Mouse (Mus musculus) naive thymus-derived CD4-positive, alpha-beta T cell, adult 2 months (primary cell): ENCODE results near the gene Sstr3.

ENCODE experiments used
- DNase-seq: peaks from one replicate; pipeline ENCODE4 v3.0.0-alpha.2; 2011; ENCODE audit warnings: low read depth

Gene Sstr3

GRCm38 (mm10) chr15:78530671-78531450 is 13.6 kb downstream of the Sstr3 start, which contains the start of gene C1qtnf6:
TSS of gene C1qtnf6 (minus strand) at chr15:78531416.
- DNase-seq, result no peak

GRCm38 (mm10) chr15:78530141-78530540 is 14.3 kb downstream of the Sstr3 start:
- DNase-seq, result no peak

- DNase-seq, result no peak
These were observed 15.0 kb downstream of the Sstr3 start for GRCm38 (mm10) chr15:78529428-78529990.

DNA sequence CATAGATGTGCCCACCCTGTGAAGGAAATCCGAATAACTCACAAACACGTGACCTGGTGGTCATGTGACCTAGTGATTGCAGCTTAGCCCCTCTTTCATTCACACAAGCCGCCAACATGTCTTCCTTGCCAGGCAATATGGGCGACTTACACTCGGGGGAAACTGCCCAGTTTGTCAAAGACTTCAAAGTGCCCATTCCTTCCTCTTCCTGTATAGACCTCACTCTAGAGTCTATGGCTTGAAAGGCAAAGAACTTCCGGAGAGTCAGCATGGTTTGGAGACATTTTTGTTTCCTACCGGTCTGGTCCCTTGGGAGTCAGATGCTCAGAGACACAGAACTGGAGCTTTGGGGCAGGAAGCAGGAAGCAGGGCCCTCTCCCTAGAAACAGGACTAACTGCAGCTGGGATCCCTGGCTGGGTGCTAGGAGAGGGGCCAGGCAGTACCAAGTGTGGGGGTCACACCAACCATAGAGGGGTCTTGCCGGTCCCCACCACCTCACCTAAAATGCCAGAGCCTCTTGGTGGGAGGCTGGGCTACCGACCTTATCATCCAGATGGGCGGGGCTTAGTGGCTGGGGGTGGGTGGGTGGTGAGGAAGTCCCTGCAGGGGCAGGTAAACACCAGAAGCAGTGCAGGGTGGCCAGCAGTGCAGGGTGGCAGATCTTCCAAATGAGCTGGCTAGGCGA is 15.6 kb downstream of the Sstr3 start:
- peak; percentile 66 for DNase-seq

DNA sequence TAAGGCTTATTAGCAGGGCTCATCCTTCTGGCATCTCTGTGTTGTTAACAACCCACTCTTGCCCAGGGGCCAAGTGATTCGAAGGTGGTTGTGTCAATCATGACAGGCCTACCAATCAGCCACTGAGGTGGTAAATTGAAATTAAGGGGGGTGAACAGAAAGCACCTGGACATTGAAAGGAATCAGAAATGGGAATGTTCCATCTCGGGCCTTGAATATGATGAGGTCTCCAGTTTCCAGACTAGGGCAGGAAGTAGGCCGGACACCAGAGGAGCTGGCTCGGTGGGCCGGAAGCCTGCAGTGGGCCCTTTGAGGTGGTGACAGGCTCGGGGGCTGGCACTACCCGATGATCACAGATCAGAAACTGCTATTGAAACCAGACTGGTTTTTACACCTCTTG is 16.5 kb downstream of the Sstr3 start:
- peak; percentile 74 for DNase-seq

DNA sequence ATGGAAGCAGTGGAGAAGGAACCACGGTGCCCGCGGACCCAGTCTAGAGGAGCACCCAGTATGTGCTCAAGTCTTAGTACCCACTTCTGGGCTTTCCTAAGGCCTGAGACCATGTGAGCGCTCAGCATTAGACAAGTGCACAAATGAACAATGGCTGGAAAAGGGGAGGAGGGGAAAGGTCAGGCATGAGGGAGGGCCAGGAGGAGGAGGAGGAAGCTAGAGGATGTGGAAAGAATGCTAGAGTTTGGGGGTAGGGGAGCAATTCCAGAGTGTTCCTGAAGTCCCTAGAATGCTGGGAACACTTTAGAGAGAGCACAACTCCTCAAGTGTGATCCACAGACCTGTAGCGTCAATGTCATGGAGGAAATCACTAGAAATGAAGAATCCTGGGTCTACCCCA is 20.3 kb downstream of the Sstr3 start:
- no peak for DNase-seq

GRCm38 (mm10) chr15:78521892-78522291 is 22.6 kb downstream of the Sstr3 start:
- DNase-seq, result no peak

- DNase-seq, result no peak
These were observed 23.2 kb downstream of the Sstr3 start for GRCm38 (mm10) chr15:78521331-78521730.

DNA sequence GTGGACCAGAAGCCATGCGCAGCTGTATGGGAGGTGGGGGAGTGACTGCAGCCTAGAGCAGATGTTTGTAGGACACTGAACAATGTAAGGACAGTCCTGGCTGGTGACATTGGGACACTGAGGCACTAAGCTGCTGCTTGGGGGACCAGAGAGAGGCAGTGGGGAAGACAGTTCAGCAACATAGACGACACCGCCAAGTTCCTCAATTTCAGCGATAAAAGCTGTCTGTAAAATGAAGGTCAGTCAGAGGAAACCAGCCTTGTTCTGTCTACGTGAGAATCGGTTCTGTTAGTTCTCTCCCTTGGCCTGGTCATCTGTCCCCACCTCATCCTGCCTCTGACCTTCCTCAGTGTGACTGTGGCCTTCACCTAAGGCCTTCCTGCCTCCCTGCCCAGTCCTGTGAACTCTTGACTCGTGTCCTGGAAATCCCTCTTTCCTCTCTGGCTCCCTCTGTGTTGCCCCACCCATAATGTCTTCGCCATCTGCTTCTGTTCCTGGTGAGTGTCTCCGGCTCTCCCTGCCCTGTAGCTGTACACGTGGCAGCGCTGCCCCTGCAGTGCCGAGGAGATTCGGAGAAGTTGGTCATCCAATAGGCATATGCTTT is 24.3 kb downstream of the Sstr3 start:
- no peak for DNase-seq

DNA sequence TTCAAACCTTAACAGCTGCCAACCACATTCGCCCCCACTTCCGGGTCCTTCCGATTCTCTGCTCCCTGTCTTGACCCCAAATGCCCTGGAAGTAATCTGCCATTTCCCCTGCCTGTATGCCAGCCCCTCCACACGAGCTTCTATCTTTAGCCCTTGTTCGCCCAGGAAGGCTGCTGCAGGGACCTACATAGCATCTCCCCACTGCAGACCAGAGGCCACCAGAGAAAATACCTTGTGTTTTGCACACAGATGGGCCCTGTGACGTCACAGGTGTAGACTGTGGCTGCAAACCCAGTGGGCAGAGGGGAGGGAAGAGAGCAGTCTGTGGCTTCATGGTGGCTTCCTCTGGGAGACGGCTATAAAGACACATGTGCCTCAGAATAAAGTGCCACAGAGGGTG is 26.3 kb downstream of the Sstr3 start:
- DNase-seq, result peak; percentile 41

- no peak for DNase-seq
These were observed 28.7 kb downstream of the Sstr3 start for GRCm38 (mm10) chr15:78515759-78516158.

DNA sequence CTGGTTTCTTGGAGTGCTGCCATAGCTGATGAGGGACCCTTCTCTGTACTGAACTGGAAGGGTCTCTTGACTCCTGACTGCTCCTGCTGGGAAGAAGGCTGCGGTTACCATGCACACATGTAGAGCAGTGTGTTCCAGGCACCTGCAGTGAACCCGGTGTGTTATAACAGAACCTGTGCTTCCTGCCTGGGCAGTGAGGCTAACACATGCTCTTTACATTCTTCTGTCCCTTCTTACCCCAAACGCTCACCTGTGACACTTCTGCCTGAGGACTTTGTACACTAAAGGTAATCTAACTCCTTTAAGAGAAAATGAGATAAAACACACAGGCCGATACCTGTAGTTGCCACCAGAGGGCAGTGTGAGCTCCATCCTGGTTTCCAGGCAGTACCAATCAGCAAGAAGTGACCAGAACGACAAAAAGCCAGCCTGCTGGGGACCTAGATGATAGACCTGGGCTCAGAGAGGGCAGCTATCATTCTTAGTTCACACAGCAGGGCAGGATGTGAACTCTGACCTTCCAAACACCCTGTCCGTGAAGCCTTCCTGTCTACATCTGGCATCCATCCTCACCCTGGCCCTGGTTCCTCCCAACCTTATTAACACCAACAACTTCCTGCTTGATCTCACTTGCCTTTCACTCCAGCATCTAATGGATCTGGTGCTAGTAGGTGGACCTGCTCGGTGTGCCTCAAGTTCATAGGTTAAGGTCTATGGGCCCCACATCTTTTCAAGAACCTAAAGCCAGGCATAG is 29.9 kb downstream of the Sstr3 start:
- peak; percentile 88 for DNase-seq

DNA sequence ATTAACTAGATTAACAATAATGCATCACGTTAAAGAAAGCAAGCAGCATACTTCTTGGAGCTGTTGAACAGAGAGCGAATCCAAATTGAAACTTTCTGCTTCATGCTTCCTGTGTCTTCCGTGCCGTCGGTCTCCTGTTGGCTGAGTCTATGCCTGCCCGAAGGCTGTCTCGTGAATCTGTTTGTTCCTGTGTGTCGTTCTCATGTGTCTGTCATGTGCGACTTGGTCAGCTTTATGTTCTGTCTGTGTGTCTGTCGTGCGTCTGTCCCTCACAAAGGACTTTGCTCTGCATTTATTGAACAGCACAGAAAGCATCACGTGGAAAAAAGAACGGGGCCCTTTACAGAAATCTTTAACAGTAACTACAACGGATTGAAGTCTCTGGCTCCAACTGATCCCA is 31.5 kb downstream of the Sstr3 start:
- DNase-seq, result no peak

GRCm38 (mm10) chr15:78511951-78512350 is 32.5 kb downstream of the Sstr3 start:
- no peak for DNase-seq

GRCm38 (mm10) chr15:78510736-78511135 is 33.7 kb downstream of the Sstr3 start:
- DNase-seq, result peak; percentile 32

DNA sequence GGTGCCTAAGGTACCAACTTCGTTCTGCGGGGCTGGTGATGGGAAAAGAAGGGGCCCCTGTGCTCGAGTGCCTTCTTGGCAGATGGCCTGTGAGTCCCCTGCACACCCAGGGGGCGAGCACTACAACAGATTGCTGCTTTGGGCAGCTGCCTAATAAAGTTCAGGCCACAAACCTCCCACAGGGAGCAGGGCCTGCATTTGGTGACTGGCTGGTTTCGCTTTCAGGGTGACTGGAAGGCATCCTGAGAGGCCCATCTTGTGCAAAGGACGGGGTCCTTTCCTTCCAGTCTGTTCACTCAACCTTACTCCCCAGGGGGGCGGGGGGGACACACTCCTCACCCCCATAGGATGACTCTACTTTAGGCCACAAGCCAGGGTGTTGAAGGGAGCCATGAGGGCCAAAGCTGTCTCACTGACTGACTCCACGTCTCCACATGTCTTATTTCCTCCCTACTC is 34.3 kb downstream of the Sstr3 start:
- DNase-seq, result peak; percentile 30

DNA sequence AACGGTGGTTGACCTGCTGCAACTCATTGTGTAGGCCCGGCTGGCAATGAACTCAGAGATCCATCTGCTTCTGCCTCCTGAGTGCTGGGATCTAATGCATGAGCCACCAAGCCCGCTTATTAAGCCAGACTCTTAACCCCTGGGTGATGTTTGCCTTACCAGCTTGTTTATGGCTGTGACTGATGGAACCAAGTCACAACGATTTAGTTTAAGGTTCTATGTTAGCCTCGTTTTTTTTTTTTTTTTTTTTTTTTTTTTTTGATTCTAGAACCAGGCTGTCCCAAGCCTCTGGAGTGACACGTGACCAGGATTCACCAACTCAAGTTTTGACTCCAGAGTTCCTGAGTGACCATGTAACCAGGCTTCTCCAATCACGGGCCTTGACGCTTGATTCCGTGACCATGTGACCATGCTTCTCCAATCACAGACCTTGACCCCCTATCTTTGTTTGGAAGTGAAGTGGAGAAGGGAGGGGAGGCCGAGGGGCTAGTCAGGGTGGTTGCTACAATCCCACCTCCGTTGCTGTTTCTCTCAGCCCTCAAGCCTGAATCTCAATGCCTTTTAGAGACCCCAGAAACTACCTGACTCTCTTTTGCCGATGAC is 35.1 kb downstream of the Sstr3 start:
- no peak for DNase-seq

DNA sequence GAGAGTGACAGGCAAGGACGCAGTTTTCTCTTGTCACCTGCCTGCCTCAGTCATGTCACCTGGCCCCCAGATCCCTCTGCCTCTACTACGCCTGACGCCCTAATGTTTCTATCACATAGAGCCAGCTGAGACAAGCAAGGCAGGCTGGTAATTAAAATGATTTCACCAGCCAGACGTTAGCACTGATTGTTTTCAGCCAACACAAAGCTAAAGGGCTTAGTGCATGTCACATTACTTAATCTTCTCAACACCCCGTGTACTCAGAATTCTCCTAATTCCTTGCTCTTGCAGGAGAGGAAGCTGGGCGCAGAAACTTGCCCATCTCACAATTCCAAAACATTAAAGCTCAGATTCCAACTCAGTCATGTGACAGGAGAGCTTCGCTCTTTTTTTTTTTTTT is 36.0 kb downstream of the Sstr3 start:
- DNase-seq, result no peak

DNA sequence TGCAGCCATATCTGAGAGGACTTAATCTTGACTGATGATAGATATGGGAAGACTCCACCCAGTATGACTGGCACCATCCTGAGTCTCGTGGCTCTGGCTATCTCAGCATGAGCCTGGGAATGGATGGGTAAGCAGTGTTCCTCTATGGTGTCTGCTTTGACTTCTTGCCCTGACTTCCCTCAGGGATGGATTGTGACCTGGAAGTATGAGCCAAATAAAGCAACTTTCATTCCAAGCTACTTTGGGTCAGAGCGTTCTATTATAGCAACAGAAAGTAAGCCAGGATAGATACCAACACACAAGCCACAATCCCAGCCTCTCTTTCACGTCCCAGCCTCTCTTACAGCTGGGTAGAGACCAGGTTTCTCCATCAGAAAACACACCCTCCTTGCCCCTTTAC is 38.9 kb downstream of the Sstr3 start:
- DNase-seq, result no peak

DNA sequence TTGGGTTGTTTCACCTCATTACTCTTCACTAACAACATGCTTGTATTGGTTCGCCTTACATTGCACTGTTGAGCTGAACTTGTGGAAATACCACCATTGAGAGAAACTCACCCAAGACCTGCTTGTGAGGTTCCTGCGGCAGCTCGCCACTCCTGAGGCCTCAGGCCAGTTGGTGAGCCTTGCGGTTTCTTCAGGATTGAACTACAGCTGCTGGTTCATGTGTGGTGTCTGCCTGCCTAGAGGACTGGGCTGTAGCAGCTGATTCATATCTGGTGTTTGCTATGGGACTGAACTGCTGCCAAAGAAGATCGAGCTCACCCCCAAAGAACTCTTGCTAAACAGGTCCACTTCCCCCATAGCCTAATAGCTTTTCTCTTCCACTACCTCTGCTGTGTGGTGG is 39.7 kb downstream of the Sstr3 start:
- no peak for DNase-seq

DNA sequence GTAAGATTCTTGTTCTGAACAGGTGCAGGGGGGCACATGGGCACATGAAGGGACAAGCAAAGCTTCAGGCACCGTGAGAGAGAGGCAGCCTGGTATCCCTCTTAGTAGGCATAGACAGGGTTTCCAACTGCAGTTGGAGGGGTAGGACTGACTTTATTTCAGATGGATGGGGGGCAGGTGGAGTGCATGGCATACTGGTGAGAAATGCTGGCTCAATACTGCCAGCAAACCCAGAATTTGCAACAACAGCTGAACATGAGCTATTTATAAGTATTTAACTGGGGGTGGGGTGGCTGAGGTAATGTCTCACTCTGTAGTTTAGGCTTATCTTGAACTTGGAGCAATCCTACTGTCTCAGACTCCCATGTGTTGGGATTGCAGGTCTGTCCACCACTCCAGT is 40.5 kb downstream of the Sstr3 start:
- no peak for DNase-seq
